Mouse (Mus musculus) macrophage (primary cell): Measurements from ENCODE around the gene 1700006A11Rik. TPM values are rescaled to one million over a fixed set of nuclear protein-coding genes. Genes with fewer than 3 reads are reported as not detected.
"Not testable (repeated sequence)": the region's sequence is repeated elsewhere in the genome, so short reads cannot be mapped to it uniquely, and the experiment has no call there.

Experiments used
- H3K27ac ChIP-seq: fragments of 350-480 bp; formaldehyde crosslinking; 2 replicates; pipeline ENCODE4 v1.9.0; 2021
- H3K36me3 ChIP-seq: fragments of 350-480 bp; formaldehyde crosslinking; 2 replicates; pipeline ENCODE4 v1.9.0; 2021; ENCODE audit errors: inconsistent target
- H3K4me3 ChIP-seq: fragments of 350-480 bp; formaldehyde crosslinking; 2 replicates; pipeline ENCODE4 v1.9.0; 2021; ENCODE audit errors: inconsistent target
- H3K79me2 ChIP-seq: fragments of 350-480 bp; formaldehyde crosslinking; 2 replicates; pipeline ENCODE4 v1.9.0; 2021; ENCODE audit errors: inconsistent target
- WGBS: methylation state at CpG from one replicate; pipeline ENCODE4 v1.1.7; 2026; ENCODE audit warnings: inconsistent platforms; ENCODE audit not compliant: missing documents; 5-methylcytosine and 5-hydroxymethylcytosine counted together
- polyA plus RNA-seq: library from polyadenylated mRNA; stranded (reverse); fragments of 250-400 nt; gene quantifications from 3 replicates; pipeline ENCODE4 v1.2.4, GENCODE M21; 2018; ENCODE audit warnings: inconsistent platforms
- total RNA-seq, 78 experiments: library from RNA; depleted of rRNA; stranded (reverse); fragments of 250-400 nt; gene quantifications; 1 replicate in 9 of 78; 2 replicates in 24 of 78; 3 replicates in 43 of 78; 4 replicates in 2 of 78; pipeline ENCODE4 v1.2.4; 2018; ENCODE audit warnings: inconsistent platforms in 56 of 78

1700006A11Rik gene
- total RNA-seq (2018; cell fraction: chromatin; rRNA removed) = not detected
- not detected for total RNA-seq (2018; cell fraction: cytosol; rRNA removed)
- total RNA-seq (2018; cell fraction: nucleus; rRNA removed) = not detected
- not detected in 3 replicates for polyA plus RNA-seq

- no peaks in the 10 kb centered on the region for H3K36me3 ChIP-seq
- H3K4me3 ChIP-seq = no peak within 1 kb of the TSS
- no peaks in the 10 kb centered on the region for H3K79me2 ChIP-seq
- 88% methylated on average over 1 of the region's 1 CpGs for WGBS
- no peak within 1 kb of the TSS for H3K27ac ChIP-seq
Measured at GRCm38 (mm10) chr3:124425940-124426339, at the start of gene 1700006A11Rik. 1700006A11Rik (minus strand) TSS chr3:124426040.

- H3K4me3 ChIP-seq = not testable (repeated sequence)
- WGBS = 23% methylated on average over 5 of the region's 5 CpGs
Measured at GRCm38 (mm10) chr3:124474291-124474690, 48.5 kb upstream of the 1700006A11Rik start.

GRCm38 (mm10) chr3:124466102-124466730 lies 40.4 kb upstream of the 1700006A11Rik start:
- WGBS = 93% methylated on average over 6 of the region's 6 CpGs
- no peak overlapping the region for H3K4me3 ChIP-seq
- H3K27ac ChIP-seq = no peak overlapping the region
- H3K79me2 ChIP-seq = no peaks in the 10 kb centered on the region
- no peaks in the 10 kb centered on the region for H3K36me3 ChIP-seq

More at GRCm38 (mm10) chr3:124474291-124474690, 48.5 kb upstream of the 1700006A11Rik start:
- not testable (repeated sequence) for H3K27ac ChIP-seq, H3K36me3 ChIP-seq, H3K79me2 ChIP-seq

- H3K27ac ChIP-seq = no peak overlapping the region
- H3K4me3 ChIP-seq = no peak overlapping the region
- WGBS = 85% methylated on average over 5 of the region's 5 CpGs
- H3K79me2 ChIP-seq = no peaks in the 10 kb centered on the region
- no peaks in the 10 kb centered on the region for H3K36me3 ChIP-seq
Measured at GRCm38 (mm10) chr3:124392201-124392600, 33.6 kb downstream of the 1700006A11Rik start.

- no peak overlapping the region for H3K4me3 ChIP-seq
- 78% methylated on average over 2 of the region's 2 CpGs for WGBS
- H3K27ac ChIP-seq = no peak overlapping the region
Measured at GRCm38 (mm10) chr3:124390101-124390500, 35.7 kb downstream of the 1700006A11Rik start.

GRCm38 (mm10) chr3:124389650-124390049 lies 36.2 kb downstream of the 1700006A11Rik start:
- Histone ChIP-seq H3K4me3 (no peak overlapping the region), H3K27ac (no peak overlapping the region), H3K36me3 (no peaks in the 10 kb centered on the region), H3K79me2 (no peaks in the 10 kb centered on the region)
- 65% methylated on average over 2 of the region's 2 CpGs for WGBS

More at GRCm38 (mm10) chr3:124390101-124390500, 35.7 kb downstream of the 1700006A11Rik start:
- Histone ChIP-seq H3K36me3 (no peaks in the 10 kb centered on the region), H3K79me2 (no peaks in the 10 kb centered on the region)

- H3K4me3 ChIP-seq, H3K79me2 ChIP-seq, H3K36me3 ChIP-seq, H3K27ac ChIP-seq: not testable (repeated sequence)
- 89% methylated on average over 18 of the region's 18 CpGs for WGBS
Measured at GRCm38 (mm10) chr3:124385377-124385776, 40.5 kb downstream of the 1700006A11Rik start.

GRCm38 (mm10) chr3:124372031-124372430 lies 53.8 kb downstream of the 1700006A11Rik start:
- no peak overlapping the region for H3K27ac ChIP-seq
- 96% methylated on average over 2 of the region's 2 CpGs for WGBS
- no peak overlapping the region for H3K4me3 ChIP-seq
- H3K79me2 ChIP-seq = no peaks in the 10 kb centered on the region
- no peaks in the 10 kb centered on the region for H3K36me3 ChIP-seq

- no peaks in the 10 kb centered on the region for H3K36me3 ChIP-seq
- H3K27ac ChIP-seq = no peak overlapping the region
- H3K4me3 ChIP-seq = no peak overlapping the region
- H3K79me2 ChIP-seq = no peaks in the 10 kb centered on the region
- WGBS = 82% methylated on average over 3 of the region's 3 CpGs
Measured at GRCm38 (mm10) chr3:124357533-124357932, 68.3 kb downstream of the 1700006A11Rik start.

Other genes with a start within 250 kb of the 1700006A11Rik start
- not detected in 3 replicates for gene Tram1l1, start 105.2 kb downstream of the 1700006A11Rik start, polyA plus RNA-seq
- gene 1700003H04Rik, start 155.1 kb upstream of the 1700006A11Rik start, polyA plus RNA-seq = not detected in 3 replicates